Mouse (Mus musculus): ENCODE measurements around the gene Mpg.
"Not testable (repeated sequence)": the region's sequence is repeated elsewhere in the genome, so short reads cannot be mapped to it uniquely, and the experiment has no call there.

Mpg gene

DNA sequence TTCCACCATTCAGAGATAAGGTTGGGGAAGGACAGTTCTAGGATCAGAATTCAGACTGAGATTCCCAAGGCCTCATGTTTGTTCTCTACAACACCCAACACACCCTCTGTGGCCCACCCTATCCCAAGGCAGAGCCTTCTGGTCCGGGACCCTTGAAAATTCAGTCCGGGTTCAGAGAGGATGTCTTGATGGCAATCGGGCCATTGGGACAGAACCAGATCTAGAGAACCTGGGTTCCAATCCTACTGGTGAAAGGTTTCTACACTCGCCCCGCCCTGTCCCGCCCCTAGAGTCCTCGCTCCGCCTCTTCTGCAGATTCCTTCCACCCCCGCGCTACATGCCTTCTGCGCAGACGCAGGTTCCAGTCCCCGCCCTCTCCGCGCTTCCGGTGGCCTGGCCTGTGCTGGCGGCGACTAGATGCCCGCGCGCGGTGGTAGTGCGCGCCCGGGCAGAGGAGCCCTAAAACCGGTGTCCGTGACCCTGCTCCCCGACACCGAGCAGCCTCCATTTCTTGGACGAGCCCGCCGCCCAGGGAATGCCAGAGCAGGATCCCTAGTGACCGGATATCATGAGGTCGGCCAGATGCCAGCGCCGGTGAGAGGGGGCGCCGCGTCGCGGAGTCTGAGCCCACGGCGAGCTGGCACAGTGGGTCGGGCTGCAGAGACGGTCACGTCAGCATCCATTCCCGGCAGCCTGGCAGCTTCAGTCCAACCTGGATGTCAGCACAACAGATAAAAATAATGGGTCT lies at the start of gene Mpg:
Gene Mpg (plus strand): TSS at position 382 of the 748 bp plus-strand sequence.
- peak; percentile 90 for DNase-seq (ENCODE audit: low read depth, low spot score)

GRCm38 (mm10) chr11:32178506-32178905 lies 47.8 kb upstream of the Mpg start:
- DNase-seq (ENCODE audit: low read depth, low spot score): no peak

- no peak for DNase-seq (ENCODE audit: low read depth, low spot score)
Observed at GRCm38 (mm10) chr11:32181246-32181645, 45.1 kb upstream of the Mpg start.

DNA sequence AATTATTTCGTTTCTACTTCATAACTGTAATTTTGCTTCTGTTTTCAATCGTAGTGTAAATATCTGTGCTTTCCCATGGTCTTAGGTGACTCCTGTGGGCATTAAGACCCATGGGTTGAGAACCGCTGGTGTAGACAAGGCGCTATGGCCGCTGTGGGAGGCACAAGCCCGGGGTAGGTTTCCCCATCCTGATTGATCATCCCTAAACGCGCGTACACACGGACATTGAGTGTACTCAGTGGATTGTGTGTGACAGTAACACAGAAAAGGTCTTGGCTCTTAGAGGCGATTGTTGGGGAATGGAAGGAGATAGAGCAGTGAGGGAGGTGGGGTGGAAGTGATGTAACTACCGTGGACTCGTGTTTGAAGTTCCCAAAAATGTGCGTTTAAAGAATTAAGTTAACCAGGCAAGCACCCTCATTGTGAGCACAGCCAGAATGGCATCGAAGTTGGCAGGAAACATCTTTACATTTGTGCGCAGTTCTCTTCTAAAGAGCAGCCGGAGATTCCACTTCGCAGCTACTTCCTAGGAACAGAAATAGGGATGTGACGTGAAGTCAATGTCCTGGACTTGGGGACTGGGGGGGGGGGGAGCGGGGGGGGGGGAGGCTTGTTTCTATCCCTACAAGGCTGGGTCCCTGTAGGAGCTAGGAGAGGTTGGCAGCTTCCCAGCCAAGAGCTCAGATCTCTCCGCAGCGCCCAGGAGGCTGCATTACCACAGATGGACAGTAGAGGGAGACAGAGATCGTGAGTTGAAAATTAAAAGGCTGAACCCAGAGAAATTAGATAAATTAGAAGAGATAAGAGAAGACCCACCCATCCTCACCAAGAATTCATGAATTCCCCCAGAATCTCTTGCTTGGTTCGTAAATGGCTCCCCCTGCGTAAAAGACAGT lies 44.1 kb upstream of the Mpg start:
- peak; percentile 63 for DNase-seq (ENCODE audit: low read depth, low spot score)

DNA sequence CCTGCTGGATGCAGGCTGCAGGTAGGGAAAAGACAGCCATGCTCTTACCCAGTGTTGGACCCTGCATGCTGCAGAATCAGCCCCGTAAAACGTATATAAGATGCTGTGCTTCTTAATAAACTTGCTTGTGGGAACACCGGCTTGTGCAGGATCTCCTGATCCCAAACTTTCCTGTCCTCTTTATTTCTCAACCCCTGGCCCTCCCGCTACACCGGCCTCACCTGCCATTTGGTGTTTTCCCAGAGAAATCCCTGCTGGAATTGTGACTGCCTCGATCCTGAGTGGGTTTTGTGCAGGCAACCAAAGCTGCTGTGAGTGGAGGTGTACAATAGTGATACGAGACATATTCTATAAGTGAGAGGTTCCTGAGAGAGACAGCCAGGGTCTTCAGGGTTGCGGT lies 41.8 kb upstream of the Mpg start:
- no peak for DNase-seq (ENCODE audit: low read depth, low spot score)

GRCm38 (mm10) chr11:32186031-32186430 lies 40.3 kb upstream of the Mpg start:
- no peak for DNase-seq (ENCODE audit: low read depth, low spot score)

GRCm38 (mm10) chr11:32187256-32187655 lies 39.0 kb upstream of the Mpg start:
- DNase-seq (ENCODE audit: low read depth, low spot score): peak; percentile 49

GRCm38 (mm10) chr11:32188881-32189280 lies 37.4 kb upstream of the Mpg start:
- no peak for DNase-seq (ENCODE audit: low read depth, low spot score)

GRCm38 (mm10) chr11:32189434-32189833 lies 36.9 kb upstream of the Mpg start:
- DNase-seq (ENCODE audit: low read depth, low spot score): no peak

DNA sequence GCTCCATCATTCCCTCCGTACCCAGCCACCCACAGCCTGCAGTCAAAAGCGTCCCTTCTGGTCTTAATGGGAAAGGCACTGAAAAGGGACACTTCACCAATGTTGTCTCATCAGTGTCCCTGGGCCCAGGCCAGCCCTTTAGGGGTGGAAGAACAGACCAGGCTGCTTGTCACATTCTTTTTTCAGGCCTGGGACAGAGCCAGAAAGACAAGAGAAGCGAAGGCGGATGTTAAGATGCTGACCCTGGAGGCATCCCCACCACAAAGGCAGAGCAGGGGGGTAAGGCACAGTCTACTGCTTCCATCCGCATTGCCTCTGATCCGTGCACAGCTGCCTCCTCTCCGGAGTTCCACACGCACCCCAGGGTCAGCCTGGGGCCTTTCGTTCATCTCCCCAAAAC lies 36.2 kb upstream of the Mpg start:
- no peak for DNase-seq (ENCODE audit: low read depth, low spot score)

- no peak for DNase-seq (ENCODE audit: low read depth, low spot score)
Observed at GRCm38 (mm10) chr11:32190603-32191110, 35.6 kb upstream of the Mpg start.

DNA sequence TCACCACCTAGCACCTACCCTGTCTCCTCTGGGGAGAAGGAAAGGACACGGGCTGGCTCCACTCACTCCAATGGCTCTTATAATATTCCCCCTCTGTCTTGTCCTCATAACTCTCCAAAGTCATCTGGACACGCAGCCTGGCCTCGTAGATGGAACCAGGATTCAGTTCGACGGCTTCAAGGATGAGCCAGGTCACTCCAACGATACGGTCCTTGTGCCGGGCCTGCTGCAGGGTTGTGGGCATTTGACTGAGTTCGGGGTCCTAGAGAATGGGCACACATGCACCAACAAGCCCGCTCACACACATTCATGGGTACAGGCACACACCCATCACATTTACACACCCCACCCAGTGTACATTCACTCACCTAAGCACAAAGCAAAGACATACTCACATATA lies 33.1 kb upstream of the Mpg start:
- no peak for DNase-seq (ENCODE audit: low read depth, low spot score)

DNA sequence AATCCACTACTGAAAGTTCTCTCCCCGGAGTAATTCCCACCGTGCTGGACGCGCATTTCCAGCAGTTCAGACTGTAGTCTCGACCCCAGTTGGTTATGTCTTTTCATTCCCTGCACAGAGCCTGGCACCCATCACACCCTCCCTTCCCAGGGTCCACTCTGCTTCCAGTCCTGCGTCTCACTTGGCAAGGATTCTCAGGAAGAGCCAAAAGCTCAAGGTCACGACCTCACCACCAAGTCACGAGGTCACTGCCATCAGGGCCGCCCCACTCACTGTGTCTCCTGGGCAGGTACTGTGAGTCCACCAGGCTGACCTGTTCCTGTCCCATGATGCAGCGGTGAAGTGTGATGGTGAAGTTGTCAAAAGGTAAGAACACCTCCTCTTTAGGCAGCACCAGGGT lies 32.2 kb upstream of the Mpg start:
- DNase-seq (ENCODE audit: low read depth, low spot score): no peak

DNA sequence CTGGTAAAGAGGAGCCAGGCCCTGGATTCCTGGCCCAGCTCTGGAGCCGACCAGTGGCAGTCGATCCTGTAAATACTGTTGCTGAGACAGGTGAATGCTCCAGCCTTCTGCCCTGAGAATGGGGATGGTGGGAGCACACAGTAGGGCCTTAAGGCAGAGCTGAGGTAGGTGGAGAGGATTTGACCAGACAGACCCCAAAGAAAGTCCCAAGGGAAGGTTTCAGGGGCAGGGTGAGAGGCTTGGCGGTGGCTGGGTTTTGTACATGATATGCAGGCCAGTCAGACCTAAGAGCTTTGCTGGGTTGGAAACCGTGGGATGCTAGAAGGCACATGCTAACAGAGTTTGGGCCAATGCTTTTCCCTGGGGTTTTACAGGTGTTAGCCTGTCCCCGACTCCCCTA lies 31.7 kb upstream of the Mpg start:
- DNase-seq (ENCODE audit: low read depth, low spot score): no peak

DNA sequence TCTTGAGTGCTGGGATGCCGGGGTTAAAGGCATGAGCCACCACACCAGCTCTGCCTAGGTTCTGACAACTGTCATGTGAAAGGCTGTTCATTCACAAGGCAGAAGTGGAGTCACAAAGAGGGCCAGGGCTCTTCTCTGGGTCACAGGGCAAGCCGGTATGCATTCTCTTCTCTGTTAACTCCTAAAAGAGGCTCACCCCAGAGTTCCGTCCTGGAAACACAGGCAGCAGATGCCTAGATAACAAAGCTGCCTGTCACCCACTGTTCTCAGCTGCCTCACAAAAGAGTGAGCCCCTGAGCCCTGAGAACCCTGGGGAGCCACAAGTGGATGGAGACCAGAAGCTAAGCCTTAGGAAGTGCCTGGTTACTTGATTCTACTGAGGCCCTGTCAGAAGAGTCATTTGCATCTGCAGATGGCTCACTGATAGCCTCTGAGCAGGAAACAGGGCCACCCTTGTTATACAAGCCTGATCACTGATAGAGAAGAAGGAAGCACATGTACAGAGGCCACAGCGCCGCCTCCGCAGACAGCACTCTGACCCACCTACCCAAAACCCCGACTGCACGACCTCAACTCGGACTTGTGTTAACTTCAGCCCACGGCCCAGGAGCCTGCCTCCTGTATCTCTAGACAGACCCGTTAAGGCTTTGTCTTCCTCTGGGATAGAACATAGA lies 30.3 kb upstream of the Mpg start:
- DNase-seq (ENCODE audit: low read depth, low spot score): no peak

GRCm38 (mm10) chr11:32196727-32197126 lies 29.6 kb upstream of the Mpg start:
- no peak for DNase-seq (ENCODE audit: low read depth, low spot score)

DNA sequence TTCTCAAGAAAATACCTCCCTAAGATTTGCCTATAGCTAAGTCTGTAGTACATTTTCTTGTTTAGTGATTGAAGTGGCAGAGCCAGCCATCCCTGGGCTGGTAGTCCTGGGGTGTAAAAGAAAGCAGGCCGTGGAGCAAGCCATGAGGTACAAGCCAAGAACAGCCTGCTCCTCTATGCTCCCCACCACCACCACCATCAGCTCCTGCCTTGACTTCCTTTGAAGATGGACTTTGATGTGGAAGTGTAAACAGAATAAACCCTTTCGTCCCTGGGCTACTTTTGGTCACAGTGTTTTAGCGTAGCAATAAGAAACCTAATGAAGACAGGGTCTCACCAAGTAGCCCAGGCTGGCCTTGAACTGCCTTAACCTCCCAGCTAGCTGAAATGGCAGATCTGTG lies 28.5 kb upstream of the Mpg start:
- no peak for DNase-seq (ENCODE audit: low read depth, low spot score)

DNA sequence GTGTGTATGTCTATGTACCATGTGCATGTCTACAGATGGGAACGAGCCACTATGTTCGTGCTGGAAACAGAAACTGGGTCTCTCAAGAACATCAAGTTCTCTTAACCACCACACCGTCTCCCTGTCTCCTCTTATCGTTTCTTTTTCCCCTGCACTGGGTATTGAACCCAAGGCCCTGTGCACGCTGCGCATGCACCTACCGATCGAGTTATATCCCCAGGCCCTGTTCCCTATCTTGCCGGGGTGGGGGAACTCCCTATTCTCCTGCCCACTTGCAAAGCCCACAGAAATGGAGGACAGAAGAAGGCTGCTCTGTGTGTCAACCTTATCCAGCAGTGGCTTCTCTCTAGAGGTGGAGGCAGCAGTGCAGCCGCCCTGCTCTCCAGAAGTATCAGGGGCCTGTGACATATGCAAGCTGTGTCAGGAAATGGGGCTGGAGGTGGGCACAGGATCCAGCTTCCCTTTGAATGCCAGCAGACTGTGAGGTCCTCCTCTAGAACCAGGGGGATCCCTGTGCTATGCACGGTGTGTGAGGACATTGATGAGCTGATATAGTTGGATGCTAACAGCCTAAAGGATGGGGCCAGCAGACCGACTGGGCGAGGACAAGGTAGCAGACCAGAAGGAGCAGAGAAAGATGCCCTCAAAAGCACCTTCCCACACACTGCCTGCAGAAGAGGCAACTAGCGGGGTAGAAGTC lies 27.9 kb upstream of the Mpg start:
- no peak for DNase-seq (ENCODE audit: low read depth, low spot score)

DNA sequence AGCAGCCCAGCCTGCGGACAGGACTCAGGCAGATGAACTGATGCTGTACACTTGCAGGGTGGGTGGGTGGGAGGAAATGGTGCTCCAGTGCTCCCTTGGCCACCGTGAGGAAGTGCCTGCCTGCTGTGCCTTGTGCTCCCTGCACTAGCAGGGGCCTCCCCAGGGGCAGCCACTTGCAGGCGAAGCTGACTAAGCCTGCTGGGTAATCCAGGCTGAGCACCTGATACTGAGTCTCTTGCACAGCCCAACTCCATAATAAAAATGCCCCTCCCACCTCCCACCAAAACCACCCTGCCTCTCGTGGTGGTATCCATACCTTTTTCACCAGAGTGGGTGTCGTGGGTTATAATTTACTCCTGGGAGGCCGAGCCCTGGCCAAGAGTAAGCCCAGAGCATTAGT lies 27.1 kb upstream of the Mpg start:
- DNase-seq (ENCODE audit: low read depth, low spot score): no peak

- DNase-seq (ENCODE audit: low read depth, low spot score): no peak
Observed at GRCm38 (mm10) chr11:32200075-32200601, 26.2 kb upstream of the Mpg start, which contains the start of gene Il9r. Gene Il9r, minus strand, starts transcription at chr11:32200279.

GRCm38 (mm10) chr11:32200992-32201391 lies 25.3 kb upstream of the Mpg start:
- not testable (repeated sequence) for DNase-seq (ENCODE audit: low read depth, low spot score)

Measured in ES-CJ7 (cell line).